Mouse (Mus musculus) MEL (cell line): ENCODE measurements around the gene Rest. TPM values are rescaled to one million over a fixed set of nuclear protein-coding genes. Genes with fewer than 3 reads are reported as not detected.

ENCODE experiments used
- DNase-seq: peaks from one replicate; pipeline ENCODE4 v3.0.0; 2011; ENCODE audit warnings: low read depth, low spot score
- H3K27ac ChIP-seq: 2 replicates; pipeline ENCODE4 v1.5.1; 2012; ENCODE audit warnings: low read depth, mild to moderate bottlenecking, control low read depth, low read length, moderate library complexity; ENCODE audit not compliant: control insufficient read depth
- H3K27me3 ChIP-seq, 2 experiments: fragments of 150-350 bp in 1 of 2; sonication (generic) in 1 of 2; 2 replicates each; pipeline ENCODE4 v1.6.1; 2012; ENCODE audit warnings: low read length in 2 of 2, mild to moderate bottlenecking in 2 of 2, improper control_type of control experiment in 1 of 2, moderate library complexity in 1 of 2; ENCODE audit not compliant: insufficient read depth in 2 of 2, control insufficient read depth in 1 of 2
- H3K36me3 ChIP-seq, 2 experiments: 2 replicates each; pipeline ENCODE4 v1.6.1; 2012 to 2014; ENCODE audit warnings: low read length in 2 of 2, improper control_type of control experiment in 1 of 2, inconsistent platforms in 1 of 2, mild to moderate bottlenecking in 1 of 2; ENCODE audit not compliant: insufficient read depth in 2 of 2, control insufficient read depth in 1 of 2
- H3K4me1 ChIP-seq, 2 experiments: fragments of 150-350 bp in 1 of 2; sonication (generic) in 1 of 2; 2 replicates each; pipeline ENCODE4 v1.6.1; 2012; ENCODE audit warnings: low read length in 2 of 2, improper control_type of control experiment in 1 of 2, mild to moderate bottlenecking in 1 of 2; ENCODE audit not compliant: insufficient read depth in 2 of 2, control insufficient read depth in 1 of 2
- H3K4me3 ChIP-seq, 2 experiments: fragments of 150-350 bp in 1 of 2; sonication (generic) in 1 of 2; 2 replicates each; pipeline ENCODE4 v1.5.1; 2012; ENCODE audit warnings: low read depth in 2 of 2, low read length in 2 of 2, mild to moderate bottlenecking in 2 of 2, moderate library complexity in 2 of 2, control low read depth in 1 of 2, improper control_type of control experiment in 1 of 2; ENCODE audit not compliant: control insufficient read depth in 1 of 2, insufficient read depth in 1 of 2
- H3K79me2 ChIP-seq: 2 replicates; pipeline ENCODE4 v1.6.1; 2012; ENCODE audit warnings: mild to moderate bottlenecking, low read length, moderate library complexity; ENCODE audit not compliant: control insufficient read depth, poor library complexity, insufficient read depth
- H3K9ac ChIP-seq: 2 replicates; pipeline ENCODE4 v1.6.1; 2012; ENCODE audit warnings: low read depth, mild to moderate bottlenecking, control low read depth, low read length, moderate library complexity; ENCODE audit not compliant: control insufficient read depth, poor library complexity, severe bottlenecking
- H3K9me3 ChIP-seq: fragments of 150-350 bp; sonication (generic); replicated peaks from 2 replicates; pipeline ENCODE4 v1.6.1; 2012; ENCODE audit warnings: mild to moderate bottlenecking, low read length, improper control_type of control experiment, moderate library complexity; ENCODE audit not compliant: insufficient read depth
- BHLHE40 ChIP-seq: IDR thresholded peaks from 2 replicates; pipeline ENCODE4 v1.6.1; 2012; ENCODE audit warnings: low read depth, mild to moderate bottlenecking, inconsistent platforms, low read length, improper control_type of control experiment, borderline replicate concordance
- CHD1 ChIP-seq: IDR thresholded peaks from 2 replicates; pipeline ENCODE4 v1.6.1; 2012; ENCODE audit warnings: low read depth, mild to moderate bottlenecking, inconsistent platforms, low read length, improper control_type of control experiment
- CHD2 ChIP-seq: IDR thresholded peaks from 2 replicates; pipeline ENCODE4 v1.6.1; 2011; ENCODE audit warnings: low read length, improper control_type of control experiment
- CTCF ChIP-seq, 3 experiments: IDR thresholded peaks in 2 of 3; conservative IDR thresholded peaks in 1 of 3; 2 replicates each; pipeline ENCODE4 v1.5.1; 2011 to 2012; ENCODE audit warnings: low read length in 3 of 3, low read depth in 2 of 3, mild to moderate bottlenecking in 2 of 3, improper control_type of control experiment in 1 of 3, inconsistent platforms in 1 of 3, mixed read lengths in 1 of 3, moderate library complexity in 1 of 3; ENCODE audit not compliant: control insufficient read depth in 1 of 3, insufficient read depth in 1 of 3, poor library complexity in 1 of 3, severe bottlenecking in 1 of 3
- E2F4 ChIP-seq: IDR thresholded peaks from 2 replicates; pipeline ENCODE4 v1.6.1; 2011; ENCODE audit warnings: low read depth, low read length, improper control_type of control experiment, borderline replicate concordance
- EP300 ChIP-seq, 2 experiments: IDR thresholded peaks; 2 replicates each; pipeline ENCODE4 v1.6.1; 2011; ENCODE audit warnings: improper control_type of control experiment in 2 of 2, low read length in 2 of 2, low read depth in 1 of 2, mild to moderate bottlenecking in 1 of 2
- ETS1 ChIP-seq: IDR thresholded peaks from 2 replicates; pipeline ENCODE4 v1.6.1; 2012; ENCODE audit warnings: low read depth, mild to moderate bottlenecking, inconsistent platforms, low read length, improper control_type of control experiment, moderate library complexity
- HCFC1 ChIP-seq: IDR thresholded peaks from 2 replicates; pipeline ENCODE4 v1.6.1; 2012; ENCODE audit warnings: low read depth, mild to moderate bottlenecking, inconsistent platforms, low read length, improper control_type of control experiment, moderate library complexity
- MAFK ChIP-seq: IDR thresholded peaks from 2 replicates; pipeline ENCODE4 v1.6.1; 2011; ENCODE audit warnings: low read depth, mild to moderate bottlenecking, low read length, improper control_type of control experiment, borderline replicate concordance
- MAZ ChIP-seq: IDR thresholded peaks from 2 replicates; pipeline ENCODE4 v1.6.1; 2012; ENCODE audit warnings: low read depth, mild to moderate bottlenecking, inconsistent platforms, low read length, improper control_type of control experiment
- MEF2A ChIP-seq: IDR thresholded peaks from 2 replicates; pipeline ENCODE4 v1.6.1; 2014; ENCODE audit warnings: low read depth, mild to moderate bottlenecking, inconsistent platforms, low read length, improper control_type of control experiment; ENCODE audit not compliant: poor library complexity, insufficient replicate concordance, severe bottlenecking; ENCODE audit errors: extremely low read depth
- MXI1 ChIP-seq: IDR thresholded peaks from 2 replicates; pipeline ENCODE4 v1.6.1; 2011; ENCODE audit warnings: mild to moderate bottlenecking, low read depth, low read length, improper control_type of control experiment
- MYB ChIP-seq: IDR thresholded peaks from 2 replicates; pipeline ENCODE4 v1.6.1; 2011; ENCODE audit warnings: mild to moderate bottlenecking, low read depth, low read length, improper control_type of control experiment
- MYC ChIP-seq: IDR thresholded peaks from 2 replicates; pipeline ENCODE4 v1.6.1; 2011; ENCODE audit warnings: low read depth, mild to moderate bottlenecking, low read length, improper control_type of control experiment, moderate library complexity
- NELFE ChIP-seq: IDR thresholded peaks from 2 replicates; pipeline ENCODE4 v1.6.1; 2011; ENCODE audit warnings: low read depth, low read length, improper control_type of control experiment
- NRF1 ChIP-seq: IDR thresholded peaks from 2 replicates; pipeline ENCODE4 v1.6.1; 2014; ENCODE audit warnings: low read depth, mild to moderate bottlenecking, inconsistent platforms, low read length, improper control_type of control experiment, moderate library complexity; ENCODE audit not compliant: poor library complexity, insufficient read depth, severe bottlenecking
- POLR2A ChIP-seq, 2 experiments: IDR thresholded peaks; 2 replicates each; pipeline ENCODE4 v1.6.1; 2011 to 2012; ENCODE audit warnings: low read length in 2 of 2, mild to moderate bottlenecking in 2 of 2, control low read depth in 1 of 2, improper control_type of control experiment in 1 of 2, low read depth in 1 of 2, moderate library complexity in 1 of 2; ENCODE audit not compliant: control insufficient read depth in 1 of 2, insufficient read depth in 1 of 2, poor library complexity in 1 of 2
- POLR2AphosphoS5 ChIP-seq: IDR thresholded peaks from 2 replicates; pipeline ENCODE4 v1.6.1; 2012; ENCODE audit warnings: low read depth, borderline replicate concordance, mild to moderate bottlenecking, inconsistent platforms, low read length, moderate library complexity, mixed read lengths
- RCOR1 ChIP-seq: IDR thresholded peaks from 2 replicates; pipeline ENCODE4 v1.6.1; 2012; ENCODE audit warnings: low read depth, mild to moderate bottlenecking, inconsistent platforms, low read length, improper control_type of control experiment
- SIN3A ChIP-seq: IDR thresholded peaks from 2 replicates; pipeline ENCODE4 v1.6.1; 2012; ENCODE audit warnings: low read length, improper control_type of control experiment, inconsistent platforms
- TAL1 ChIP-seq: IDR thresholded peaks from 2 replicates; pipeline ENCODE4 v1.6.1; 2012; ENCODE audit warnings: mild to moderate bottlenecking, inconsistent platforms, low read length, moderate library complexity, mixed read lengths
- TBP ChIP-seq: IDR thresholded peaks from 2 replicates; pipeline ENCODE4 v1.8.0; 2011; ENCODE audit warnings: low read depth, low read length, improper control_type of control experiment
- TCF12 ChIP-seq: IDR thresholded peaks from 2 replicates; pipeline ENCODE4 v1.6.1; 2014; ENCODE audit warnings: low read depth, mild to moderate bottlenecking, inconsistent platforms, low read length, improper control_type of control experiment, moderate library complexity
- UBTF ChIP-seq: IDR thresholded peaks from 2 replicates; pipeline ENCODE4 v1.6.1; 2012; ENCODE audit warnings: low read depth, mild to moderate bottlenecking, inconsistent platforms, low read length, improper control_type of control experiment, moderate library complexity, borderline replicate concordance; ENCODE audit not compliant: insufficient read depth
- USF1 ChIP-seq: IDR thresholded peaks from 2 replicates; pipeline ENCODE4 v1.6.1; 2014; ENCODE audit warnings: low read depth, mild to moderate bottlenecking, inconsistent platforms, low read length, improper control_type of control experiment, moderate library complexity
- USF2 ChIP-seq, 2 experiments: IDR thresholded peaks; 2 replicates each; pipeline ENCODE4 v1.6.1; 2011 to 2012; ENCODE audit warnings: improper control_type of control experiment in 2 of 2, low read length in 2 of 2, borderline replicate concordance in 1 of 2, inconsistent platforms in 1 of 2, low read depth in 1 of 2, mild to moderate bottlenecking in 1 of 2; ENCODE audit not compliant: insufficient read depth in 1 of 2
- ZKSCAN1 ChIP-seq: IDR thresholded peaks from 2 replicates; pipeline ENCODE4 v1.6.1; 2012; ENCODE audit warnings: low read depth, mild to moderate bottlenecking, inconsistent platforms, low read length, improper control_type of control experiment, moderate library complexity
- ZMIZ1 ChIP-seq: IDR thresholded peaks from 2 replicates; pipeline ENCODE4 v1.6.1; 2012; ENCODE audit warnings: low read depth, mild to moderate bottlenecking, inconsistent platforms, low read length, improper control_type of control experiment, moderate library complexity
- ZNF384 ChIP-seq: IDR thresholded peaks from 2 replicates; pipeline ENCODE4 v1.6.1; 2012; ENCODE audit warnings: low read depth, mild to moderate bottlenecking, inconsistent platforms, low read length, improper control_type of control experiment
- polyA plus RNA-seq, 2 experiments: library from polyadenylated mRNA; stranded (reverse) in 1 of 2; unstranded in 1 of 2; fragments of >175 nt in 1 of 2; fragments of >200 nt in 1 of 2; gene quantifications; 2 replicates each; pipeline versions ENCODE4 v1.2.1 to v1.2.4; 2012; ENCODE audit warnings: low replicate concordance in 2 of 2, low read depth in 1 of 2; ENCODE audit not compliant: insufficient read length in 2 of 2, insufficient read depth in 1 of 2, missing spikeins in 1 of 2
- total RNA-seq: library from RNA; depleted of rRNA; stranded (reverse); fragments of 300-350 nt; gene quantifications from 2 replicates; pipeline ENCODE4 v1.2.3, GENCODE M21; 2012

The Rest gene
- total and polyA plus RNA-seq, 3 experiments: 7.4 to 20.6 (median 19.3) TPM

DNA sequence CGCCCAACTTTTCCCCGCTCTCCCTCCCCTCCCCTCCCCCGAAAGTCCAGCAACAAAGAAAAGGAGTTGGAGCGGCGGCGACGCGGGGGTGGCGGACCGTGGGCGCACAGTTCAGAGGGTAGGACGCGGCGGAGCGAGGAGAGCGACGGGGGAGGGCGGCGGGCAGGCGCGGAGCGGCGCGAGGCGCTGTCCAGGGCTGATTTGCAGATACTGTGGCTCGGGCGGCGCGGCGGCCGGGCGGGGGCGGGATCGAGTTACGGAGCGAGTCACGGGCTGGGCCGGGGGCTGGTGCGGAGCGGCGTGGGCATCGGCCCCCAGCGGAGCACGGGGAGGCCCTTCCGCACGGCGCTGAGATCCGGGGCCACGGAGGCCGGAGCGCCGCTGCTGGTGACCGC lies 377 bp downstream of the Rest start:
- Histone ChIP-seq H3K27me3 (no peaks in the 10 kb centered on the region), H3K9me3 (no peaks in the 10 kb centered on the region), H3K36me3 (peaks cover 14 to 23% of the 10 kb centered on the region in 2 experiments), H3K4me3 (peak overlapping the region; percentile 89 to 93), H3K4me1 (peaks cover 3 to 11% of the 10 kb centered on the region in 2 experiments; a peak in 3 of 4 replicates), H3K27ac (peak overlapping the region; percentile 85), H3K79me2 (peaks cover 46% of the 10 kb centered on the region), H3K9ac (peak overlapping the region; percentile 89)
- TF ChIP-seq TCF12 (peak; percentile 51), MEF2A (no peak), MYC (no peak), CHD1 (no peak), POLR2AphosphoS5 (no peak), USF1 (no peak), CHD2 (no peak), NRF1 (0 out of 2 replicates have a peak, but pooled peaks have one; percentile 4), ZNF384 (no peak), MYB (no peak), HCFC1 (no peak), BHLHE40 (no peak), POLR2A (IDR thresholded peaks at IDR 0.05; ENCODE audit: control insufficient read depth in 1 of 2, insufficient read depth in 1 of 2, low read depth in 1 of 2, low read length in 2 of 2, poor library complexity in 1 of 2) (no peak; a peak in 1 of 4 replicates), NELFE (no peak; the same call in 1 of the 2 replicates), MAFK (no peak), RCOR1 (no peak), ETS1 (peak; percentile 28; the same call in 1 of the 2 replicates), USF2 (IDR thresholded peaks at IDR 0.05; ENCODE audit: borderline replicate concordance in 1 of 2, insufficient read depth in 1 of 2, low read depth in 1 of 2, low read length in 2 of 2) (no peak), UBTF (0 out of 2 replicates have a peak, but pooled peaks have one; percentile 58), E2F4 (no peak), EP300 (IDR thresholded peaks at IDR 0.05; ENCODE audit: low read depth in 1 of 2, low read length in 2 of 2) (peak in 1 of 2 experiments; percentile 37; a peak in 1 of 4 replicates), MAZ (peak; percentile 91), TAL1 (no peak), TBP (no peak), CTCF (IDR thresholded peaks at IDR 0.05 in 2 of 3, conservative IDR thresholded peaks at IDR 0.05 in 1 of 3; ENCODE audit: control insufficient read depth in 1 of 3, insufficient read depth in 1 of 3, low read depth in 2 of 3, low read length in 3 of 3, poor library complexity in 1 of 3, severe bottlenecking in 1 of 3) (no peak), SIN3A (peak; percentile 84), ZKSCAN1 (no peak), MXI1 (peak; percentile 87), ZMIZ1 (peak; percentile 1; the same call in 1 of the 2 replicates)
- peak; percentile 83 for DNase-seq
